Mouse (Mus musculus) embryo, embryonic 9.5 days (tissue): ENCODE measurements around the gene Lurap1.

Experiments
- DNase-seq: peaks from one replicate; pipeline ENCODE4 v3.0.0-alpha.2; 2017; ENCODE audit errors: extremely low spot score

Lurap1 gene

DNA sequence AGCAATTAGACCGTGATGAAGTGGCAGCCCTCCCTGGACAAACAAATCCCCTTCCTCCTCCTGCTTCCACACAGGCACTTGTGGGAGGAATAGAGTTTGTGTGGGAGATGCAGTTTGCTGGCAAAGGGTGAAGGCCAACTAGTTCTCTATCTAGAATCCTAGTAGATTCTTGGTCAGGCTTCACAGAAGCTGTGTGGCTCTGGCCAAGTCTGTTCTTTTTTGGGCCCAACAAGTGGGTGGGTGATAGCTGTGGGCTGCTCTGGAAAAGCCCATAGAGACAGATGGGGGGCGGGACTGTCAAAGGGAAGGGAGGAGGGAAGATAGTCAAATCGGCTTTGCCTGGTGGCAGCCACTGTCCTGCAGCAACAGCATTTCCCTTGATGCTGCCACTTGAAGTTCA, 9.6 kb upstream of the Lurap1 start:
- DNase-seq: no peak

DNA sequence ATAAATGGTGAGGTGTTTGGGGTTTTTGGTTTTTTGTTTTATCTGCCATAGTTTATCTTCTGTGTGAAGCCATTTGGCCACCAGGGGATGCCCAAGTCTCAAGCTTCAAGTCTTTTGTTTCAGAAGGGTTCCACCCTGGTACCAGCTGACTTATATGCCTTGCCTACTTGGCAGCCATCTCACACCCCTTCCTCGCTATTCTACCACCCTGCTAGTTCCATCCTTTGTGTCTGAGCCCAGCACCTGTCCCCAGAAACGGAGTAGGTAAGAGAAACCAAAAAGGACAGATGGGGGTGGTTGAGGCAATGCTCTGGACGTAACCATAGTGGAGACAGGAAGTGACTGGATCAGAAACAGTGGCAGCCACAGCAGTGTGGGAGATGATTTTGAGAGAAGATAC, 8.8 kb upstream of the Lurap1 start:
- DNase-seq: no peak

DNA sequence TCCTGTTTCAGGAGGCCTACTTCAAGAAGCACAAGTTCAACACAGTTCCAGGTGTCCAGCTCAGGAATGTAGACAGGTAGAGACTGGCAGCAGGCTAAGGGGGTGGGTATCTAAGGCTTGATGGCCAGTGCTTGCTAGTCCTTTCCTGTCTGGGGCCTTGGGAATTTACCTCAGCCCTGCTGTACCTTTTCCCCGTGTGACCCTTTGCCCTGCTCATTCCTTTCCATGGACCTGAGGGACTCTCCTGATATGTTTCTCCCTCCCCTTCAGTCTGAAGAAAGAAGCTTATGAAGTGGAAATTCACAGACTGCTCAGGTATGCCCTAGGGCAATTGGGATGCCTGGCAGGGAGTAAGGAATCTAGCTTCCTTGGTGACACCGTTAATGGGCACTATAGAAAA, 6.7 kb upstream of the Lurap1 start:
- DNase-seq: no peak

DNA sequence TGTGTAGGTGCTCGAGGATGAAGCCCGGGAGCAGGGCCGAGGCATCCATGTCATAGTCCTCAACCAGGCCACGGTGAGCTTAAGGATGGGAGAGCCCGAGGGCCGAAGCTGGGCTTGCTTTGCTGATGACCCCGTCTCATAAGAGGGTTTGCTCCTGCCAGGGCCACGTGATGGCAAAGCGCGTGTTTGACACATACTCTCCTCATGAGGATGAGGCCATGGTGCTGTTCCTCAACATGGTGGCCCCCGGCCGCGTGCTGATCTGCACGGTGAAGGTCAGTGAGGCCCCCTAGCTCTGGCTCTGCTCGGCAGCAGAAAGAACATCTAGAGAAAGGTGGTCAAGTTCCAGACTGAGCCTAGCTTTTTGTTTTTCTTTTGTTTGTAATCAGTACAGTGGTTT, 1.6 kb upstream of the Lurap1 start:
- DNase-seq: no peak

DNA sequence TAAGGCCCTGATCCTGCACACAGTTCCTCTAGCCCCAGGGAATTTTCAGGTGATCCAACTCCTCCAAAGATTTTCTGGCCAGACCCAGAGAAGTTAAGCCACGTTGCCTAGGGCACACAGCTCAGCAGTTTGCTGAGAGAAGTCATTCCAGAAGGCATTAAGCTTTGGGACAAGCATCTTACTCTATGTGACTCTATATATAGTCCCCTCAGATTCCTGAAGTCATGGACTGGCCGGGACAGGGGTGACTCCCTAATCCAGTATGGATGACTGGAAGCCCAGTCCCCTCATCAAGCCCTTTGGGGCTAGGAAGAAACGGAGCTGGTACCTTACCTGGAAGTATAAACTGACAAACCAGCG, 296 bp downstream of the Lurap1 start:
- no peak for DNase-seq

DNA sequence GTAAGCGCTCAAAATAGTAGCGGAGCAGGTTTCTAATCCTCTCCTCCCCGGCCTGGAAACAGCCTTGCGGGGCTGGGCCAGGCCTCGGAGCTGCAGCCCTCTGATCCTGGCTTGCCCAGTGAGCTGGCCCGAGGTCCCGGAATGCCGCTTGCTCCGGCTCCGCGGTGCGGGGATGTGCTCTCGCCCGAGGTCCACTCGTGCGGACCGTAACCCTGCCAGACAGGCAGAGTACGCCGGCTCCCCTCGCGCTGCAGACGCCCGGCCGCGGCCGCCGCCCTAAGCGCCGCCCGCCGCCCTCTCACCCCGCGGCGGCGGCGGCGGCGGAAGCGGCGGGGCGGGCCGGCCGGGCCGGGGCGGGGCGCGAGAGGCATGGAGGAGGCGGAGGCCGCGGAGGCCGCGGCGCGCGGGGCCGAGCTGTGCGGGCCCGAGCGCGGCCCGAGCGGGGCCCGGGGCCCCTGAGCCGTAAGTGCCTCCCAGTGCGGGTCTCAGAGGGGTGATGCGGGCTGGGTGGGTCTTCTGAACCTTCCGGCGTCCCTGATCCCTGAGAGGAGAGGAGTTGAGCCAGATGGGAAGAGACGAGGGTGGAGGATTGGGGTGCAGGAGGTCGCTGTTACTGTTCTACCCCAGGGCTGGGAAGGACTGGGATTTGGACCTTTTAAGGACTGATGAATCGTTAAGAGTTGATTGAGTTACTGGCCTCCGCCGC, 829 bp downstream of the Lurap1 start:
- DNase-seq: peak; percentile 73

DNA sequence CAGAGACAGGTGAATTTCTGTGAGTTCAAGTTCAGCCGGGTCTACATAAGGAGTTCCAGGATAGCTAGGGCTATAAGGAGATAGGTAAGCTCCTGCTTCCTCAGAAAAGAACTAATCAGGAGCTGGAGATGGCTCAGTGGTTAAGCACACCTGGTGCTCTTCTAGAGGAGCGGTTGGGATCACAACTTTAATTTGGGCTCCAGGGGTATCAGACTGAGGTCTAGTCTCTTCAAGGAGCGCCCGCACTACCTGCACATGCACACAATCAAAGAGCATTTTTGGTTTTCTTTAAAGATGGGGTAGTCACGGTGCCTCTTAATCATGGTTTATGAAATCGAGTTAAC, 1.4 kb downstream of the Lurap1 start:
- no peak for DNase-seq

DNA sequence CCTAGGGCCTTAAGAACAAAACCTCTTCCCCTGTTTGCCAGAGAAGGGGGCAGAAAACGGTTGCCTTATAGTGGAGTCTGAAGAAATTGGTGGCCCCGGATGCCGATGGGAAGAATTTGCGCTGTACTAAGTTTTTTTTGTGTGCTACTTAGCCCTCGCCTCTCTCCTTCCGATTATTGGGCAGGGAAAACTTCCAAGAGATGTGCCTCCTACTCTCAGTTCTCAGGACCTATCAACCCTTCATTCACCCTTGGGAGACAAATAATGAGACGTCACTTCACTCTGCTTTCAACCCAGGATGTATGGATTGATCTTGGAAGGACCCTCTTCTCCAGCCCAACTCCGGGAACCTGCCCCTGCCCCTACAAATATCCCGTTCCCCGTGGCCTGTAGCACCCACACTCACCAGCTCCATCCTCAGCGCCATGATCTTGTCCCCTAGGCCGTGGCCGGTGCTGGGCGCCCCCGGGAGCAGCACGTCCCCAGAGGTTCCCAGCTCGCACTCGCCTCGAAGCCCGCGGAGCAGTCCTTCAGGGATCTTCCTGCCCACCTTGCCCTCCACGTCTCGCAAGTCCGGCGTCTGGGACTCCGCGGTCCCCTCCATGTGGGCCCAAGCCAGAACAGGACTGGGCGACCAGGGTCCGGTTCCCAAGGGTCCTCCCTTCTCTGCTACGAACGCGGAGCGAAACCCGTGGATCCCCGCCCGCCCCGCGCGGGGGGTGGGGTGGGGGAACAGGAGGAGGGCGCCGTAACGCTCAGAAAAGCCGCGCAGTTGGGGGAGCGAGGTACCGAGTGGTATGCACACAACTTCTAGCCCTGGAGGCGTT, 7.0 kb downstream of the Lurap1 start:
- peak; percentile 61 for DNase-seq

DNA sequence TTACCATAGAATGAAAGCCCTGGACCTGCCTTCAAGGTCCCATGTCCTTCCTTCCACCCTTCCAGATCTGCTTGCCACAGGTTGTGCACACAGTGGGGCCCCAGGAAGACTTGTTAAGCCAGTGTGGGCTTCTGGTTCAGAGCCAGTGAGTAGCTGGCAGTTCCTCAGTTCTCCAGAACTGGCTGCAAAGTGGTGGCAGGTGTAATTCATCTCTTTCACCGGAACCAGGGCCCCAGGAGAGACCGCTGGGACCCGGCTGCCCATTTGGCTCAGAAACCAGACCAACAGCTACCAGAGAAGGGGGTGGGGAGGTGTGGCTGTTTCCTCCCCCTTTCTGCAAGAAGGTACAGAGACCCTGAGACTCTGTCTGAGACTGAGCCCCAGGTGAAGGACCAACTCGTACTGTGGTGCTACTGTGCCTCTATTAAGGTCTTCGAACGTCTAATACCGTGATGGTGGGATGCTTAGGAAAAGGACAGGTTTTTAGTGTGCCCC, 7.8 kb downstream of the Lurap1 start:
- DNase-seq: no peak

DNA sequence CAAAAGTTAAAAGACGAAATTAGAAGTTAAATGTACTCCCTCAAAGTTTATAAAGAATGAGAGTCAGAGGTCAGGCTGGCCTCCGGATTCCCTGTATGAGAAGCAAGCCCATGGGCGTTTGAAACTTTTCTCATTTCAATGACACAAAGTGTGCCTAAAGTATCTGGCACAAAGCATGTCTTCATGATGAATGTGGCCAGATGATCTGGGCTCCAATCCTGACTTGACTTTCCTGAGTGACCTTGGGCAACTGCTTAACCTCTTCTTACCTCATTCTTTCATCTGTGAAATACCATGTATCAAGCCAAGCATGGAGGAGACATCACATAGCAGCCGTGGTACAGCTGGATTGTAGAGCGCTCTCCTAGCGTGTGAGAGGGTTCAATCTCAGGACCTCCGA, 8.9 kb downstream of the Lurap1 start:
- no peak for DNase-seq

DNA sequence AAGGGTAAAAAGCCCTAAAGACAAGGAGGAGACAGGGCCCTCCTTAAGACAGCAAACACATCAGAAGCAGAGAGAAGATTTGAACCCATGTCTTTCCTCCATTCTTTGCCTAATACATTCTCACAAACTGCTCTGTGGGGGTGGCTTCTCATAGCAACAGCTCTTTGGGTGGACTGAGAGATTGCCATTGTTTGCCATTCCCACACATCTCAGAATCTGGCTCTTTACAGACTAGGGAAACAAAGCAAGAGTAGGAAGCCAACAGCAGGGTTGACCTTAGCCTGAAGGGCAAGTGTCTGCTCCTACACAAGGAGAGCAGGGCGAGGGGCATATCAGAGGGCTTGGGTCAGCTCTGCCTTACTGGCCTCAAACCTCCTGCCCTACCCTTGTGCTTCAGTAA, 9.4 kb downstream of the Lurap1 start:
- DNase-seq: no peak

DNA sequence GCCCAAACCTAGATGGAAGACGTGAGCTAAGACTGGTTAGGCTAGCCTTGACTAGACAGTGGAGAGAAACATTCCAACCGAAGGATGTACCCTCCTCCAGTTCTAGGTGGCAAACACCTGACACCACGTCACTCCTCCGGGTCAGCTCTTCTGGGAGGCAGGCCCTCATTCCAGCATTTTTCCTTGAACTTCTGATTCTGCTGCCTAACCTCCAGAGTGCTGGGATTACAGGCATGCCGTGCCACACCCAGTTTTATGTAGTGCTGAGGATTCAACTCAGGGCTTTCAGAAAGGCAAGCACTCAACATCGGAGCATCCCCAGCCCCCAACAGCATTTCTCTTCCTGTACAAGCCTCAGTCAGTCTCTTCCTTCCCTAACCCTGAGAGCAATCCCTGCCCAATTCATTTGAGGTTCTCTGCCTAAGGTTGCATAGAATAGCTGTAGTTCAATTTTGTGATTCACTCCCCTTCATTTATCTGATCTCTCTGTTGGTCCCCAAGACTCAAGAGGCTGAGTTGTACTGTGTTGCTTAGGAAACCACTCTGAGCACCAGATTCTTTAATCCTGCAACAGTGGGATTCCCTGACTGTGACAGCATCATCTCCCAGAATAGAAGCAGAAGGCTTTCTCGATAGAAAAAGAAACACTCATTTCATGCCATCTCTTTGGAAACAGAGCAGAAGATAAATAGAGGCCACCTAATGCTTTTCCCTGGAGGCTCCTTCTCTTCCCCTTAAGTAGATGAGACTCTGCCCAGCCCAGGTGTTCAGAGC, 10.2 kb downstream of the Lurap1 start:
- no peak for DNase-seq

DNA sequence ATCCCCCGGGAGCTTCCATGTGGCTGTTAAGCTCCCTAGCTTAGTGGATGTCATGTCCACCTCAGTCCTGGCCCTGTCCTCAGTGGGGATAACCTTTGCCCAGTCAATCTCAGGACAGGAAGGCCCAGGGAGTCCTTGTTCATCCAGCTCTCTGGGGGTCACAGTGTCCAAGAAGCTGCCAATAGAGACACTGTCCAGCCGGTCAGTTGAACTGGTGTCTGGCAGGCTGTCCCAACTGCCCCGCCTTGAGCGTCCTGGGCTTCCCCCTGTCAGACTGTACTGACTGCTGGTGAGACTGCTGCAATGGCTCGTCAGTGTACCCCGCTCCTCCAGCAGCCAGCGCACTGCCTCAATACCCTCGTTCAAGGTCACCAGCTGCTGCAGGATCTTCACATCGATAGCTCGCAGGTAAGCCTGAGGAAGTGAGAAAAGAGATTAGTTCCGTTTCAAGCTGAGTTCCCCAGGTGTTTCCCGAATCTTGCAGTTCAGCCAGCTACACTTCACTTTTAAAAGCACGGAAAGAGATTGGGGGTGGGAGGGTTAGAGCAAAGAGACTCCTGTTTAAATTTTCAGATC, 13.6 kb downstream of the Lurap1 start:
- DNase-seq: no peak

DNA sequence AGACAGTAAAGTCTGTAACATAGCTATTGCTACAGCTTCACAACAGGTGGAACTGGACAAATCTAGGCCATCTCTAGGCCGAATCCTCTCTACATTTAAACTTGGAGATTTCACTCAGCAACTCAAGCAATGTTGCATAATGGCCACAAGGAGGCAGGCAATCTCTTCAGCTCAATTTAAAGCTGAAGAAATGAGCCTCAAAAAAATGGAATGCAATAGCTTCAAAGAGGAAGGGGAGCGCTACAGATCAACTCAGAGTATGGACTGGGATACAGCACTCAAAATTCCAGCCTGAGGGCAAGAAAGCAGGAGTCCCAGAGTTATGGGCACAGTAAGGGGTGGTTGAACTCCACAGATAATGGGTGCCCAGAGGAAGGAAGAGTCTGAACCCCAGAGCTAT, 16.1 kb downstream of the Lurap1 start:
- no peak for DNase-seq

DNA sequence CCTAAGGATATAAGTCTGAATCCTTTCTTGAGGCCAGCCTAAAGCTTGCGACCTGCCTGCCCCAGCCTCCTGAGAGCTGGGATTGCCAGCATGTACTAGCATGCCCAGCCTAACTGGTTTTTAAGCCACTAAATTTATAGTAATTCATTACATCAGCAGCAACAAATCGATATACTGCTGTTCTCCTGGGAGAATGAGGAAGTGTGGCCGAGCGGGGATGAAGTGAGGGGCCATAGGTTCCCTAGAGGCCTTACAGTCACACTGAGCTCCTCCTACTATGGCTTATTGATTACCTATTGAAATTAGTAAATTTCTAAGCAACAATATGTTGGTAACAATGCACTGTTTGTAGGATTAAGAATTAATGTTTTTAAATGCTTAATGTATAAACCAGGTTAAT, 18.0 kb downstream of the Lurap1 start:
- no peak for DNase-seq

DNA sequence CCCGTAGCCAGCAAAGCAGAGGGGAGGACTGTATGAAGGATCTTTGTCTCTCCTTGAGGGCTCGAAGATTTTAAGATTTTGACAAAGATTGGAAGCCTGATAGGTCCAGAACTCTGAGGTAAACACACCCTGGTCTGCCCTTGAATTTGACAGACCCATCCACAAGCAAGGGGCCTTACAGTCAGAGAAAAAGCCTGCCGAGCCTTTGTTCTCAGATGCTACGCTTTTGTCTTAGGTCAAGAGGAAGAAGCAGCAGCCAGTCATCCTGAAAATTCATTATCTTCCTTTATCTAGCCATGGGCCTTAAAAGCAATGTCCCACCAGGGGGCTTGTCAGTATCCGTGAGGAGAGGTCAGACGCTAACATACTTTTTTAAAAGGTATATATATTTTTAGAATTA, 23.2 kb downstream of the Lurap1 start:
- DNase-seq: no peak

DNA sequence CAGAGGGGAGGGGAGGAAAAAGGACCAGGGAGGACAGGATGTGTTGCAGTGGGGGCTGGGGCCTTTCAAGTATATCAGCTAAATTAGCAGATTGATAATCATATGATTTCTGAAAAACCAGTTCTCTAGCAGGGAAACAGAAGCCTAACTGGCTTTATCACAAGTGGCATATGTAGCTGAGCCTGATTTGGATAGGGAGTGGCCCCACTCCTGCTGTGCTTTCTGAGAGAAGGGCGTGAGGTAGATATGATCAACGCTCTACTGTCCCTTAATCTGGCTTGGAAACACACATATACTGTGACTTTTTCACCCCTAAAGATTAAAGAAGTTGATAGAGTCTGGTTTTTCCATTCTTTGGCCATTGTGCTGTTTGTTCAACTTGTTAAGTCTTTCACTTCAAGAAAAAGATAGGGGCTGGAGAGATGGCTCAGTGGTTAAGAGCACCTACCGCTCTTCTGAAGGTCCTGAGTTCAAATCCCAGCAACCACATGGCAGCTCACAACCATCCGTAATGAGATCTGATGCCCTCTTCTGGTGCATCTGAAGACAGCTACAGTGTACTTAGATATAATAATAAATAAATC, 25.2 kb downstream of the Lurap1 start:
- no peak for DNase-seq

DNA sequence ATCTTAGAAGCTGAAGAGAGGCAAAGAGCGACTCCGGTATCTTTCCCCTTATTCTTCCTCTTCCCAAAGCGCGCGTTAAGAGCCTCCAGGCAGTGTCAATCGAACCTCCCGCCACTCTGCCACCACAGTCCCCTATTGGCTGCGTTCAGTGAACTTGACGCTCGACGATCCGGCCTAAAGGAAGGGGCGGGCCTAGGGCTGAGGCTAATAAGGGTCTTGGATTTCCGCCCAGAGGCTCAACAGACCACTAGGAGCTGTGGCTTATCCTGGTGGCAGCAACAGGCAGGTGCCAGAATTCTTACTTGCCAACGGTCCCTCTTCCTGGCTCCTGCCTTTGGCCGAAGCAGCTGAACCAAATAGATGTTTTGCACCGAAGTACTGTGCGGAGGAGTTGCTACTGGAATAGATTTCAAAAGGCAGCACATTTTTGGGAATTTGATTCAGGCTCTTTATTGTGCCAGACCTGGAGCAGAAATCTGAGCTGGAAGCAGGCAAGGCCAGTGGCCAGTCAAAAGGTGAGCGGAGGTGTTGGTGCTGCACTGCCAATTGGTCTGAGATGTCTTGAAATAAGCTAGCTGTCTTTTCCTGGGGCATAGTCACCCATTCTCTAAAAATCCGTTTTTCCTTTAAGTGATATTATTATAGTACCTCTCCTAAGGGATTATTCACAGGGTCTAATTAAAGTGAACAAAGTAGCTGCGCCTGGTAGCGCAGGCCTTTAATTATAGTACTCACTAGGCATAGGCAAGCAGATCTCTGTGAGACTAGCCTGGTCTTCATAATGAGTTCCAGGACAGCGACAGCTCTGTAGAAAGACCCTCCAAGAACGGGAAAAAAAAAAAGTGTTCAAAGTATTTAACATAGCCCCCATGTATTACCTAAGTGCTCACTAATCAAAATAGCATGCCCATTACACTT, 27.3 kb downstream of the Lurap1 start, which contains the start of the genes Rad54l and Pomgnt1:
Rad54l (minus strand) TSS at position 89 of the 918 bp plus-strand sequence.
Pomgnt1 (plus strand) TSS at position 239 of the 918 bp plus-strand sequence.
- DNase-seq: peak; percentile 91

DNA sequence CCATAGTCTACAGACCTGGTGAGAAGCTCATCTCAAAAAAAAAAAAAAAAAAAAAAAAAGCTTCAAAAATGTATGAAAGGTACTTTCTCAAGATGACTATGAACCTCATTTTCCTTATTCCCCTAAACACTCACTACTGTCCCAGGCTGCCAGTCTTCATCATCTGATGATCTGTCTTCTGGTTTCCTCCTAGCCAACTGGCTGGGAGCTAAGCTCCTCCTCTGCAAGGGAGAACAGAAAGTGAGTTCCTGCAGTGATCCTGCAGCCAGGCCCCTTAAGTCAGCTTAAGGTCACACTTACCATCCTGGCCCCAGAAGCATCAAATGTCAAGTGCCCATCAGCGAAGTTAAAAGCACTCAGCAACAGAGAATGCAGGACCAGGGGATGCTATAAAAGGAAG, 28.4 kb downstream of the Lurap1 start:
- DNase-seq: no peak

DNA sequence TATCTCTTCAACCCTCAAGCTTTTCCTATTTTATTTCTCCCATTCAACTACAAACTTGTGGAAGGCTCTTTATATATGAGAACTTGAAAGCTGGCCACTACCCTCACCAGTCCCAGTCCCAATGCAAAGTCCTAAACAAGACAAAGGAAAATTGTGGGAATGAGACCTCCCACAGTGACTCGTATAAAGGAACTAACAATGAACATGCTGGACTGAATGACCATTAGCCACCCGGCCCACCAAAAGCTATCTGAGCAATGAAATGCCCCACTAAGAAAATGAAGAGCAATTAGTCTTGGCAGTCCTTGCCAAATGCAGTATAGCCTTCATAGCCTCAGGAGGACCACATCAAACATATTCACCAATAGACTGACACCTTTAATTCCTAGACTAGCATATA, 39.7 kb downstream of the Lurap1 start:
- DNase-seq: no peak

DNA sequence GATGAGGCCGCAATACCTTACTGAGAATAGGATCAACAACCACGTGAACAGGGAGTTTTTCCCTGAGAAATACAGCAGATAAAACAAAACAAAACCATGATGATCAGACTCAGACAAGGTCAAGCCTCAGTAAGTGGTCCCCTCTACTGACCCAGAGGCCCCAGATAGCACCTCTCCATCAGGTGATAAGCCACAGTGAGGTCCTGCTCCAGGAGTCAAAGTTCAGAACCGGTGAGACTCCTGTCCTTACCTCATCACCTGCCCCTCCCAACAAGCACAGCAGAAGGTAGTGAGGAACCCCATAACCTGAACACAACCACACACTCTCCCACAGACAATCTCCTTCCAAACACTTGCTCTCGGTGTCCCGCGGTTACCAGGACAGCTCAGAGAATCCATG, 40.4 kb downstream of the Lurap1 start:
- DNase-seq: no peak
